Comparison of ENCODE assay signal across 11 mouse cellular contexts in genomic region chr2:59598894-59599293, GRCm38 (mm10). TPM values are rescaled to one million over a fixed set of nuclear protein-coding genes. Genes with fewer than 3 reads are reported as not detected.
DNase-seq lines count a peak whose midpoint lies in the region; ATAC-seq and TF ChIP-seq lines count a peak whose summit lies in the region.
"Had no signal": no experiment of that assay in that cellular context is flagged by ENCODE, and none has a peak within 500 bp of the region (broad histone marks: within the 10 kb centered on the region; RNA-seq: fewer than 3 reads in every experiment).

No protein-coding gene starts in this region.

- no peak for TF ChIP-seq CTCF in kidney, postnatal 0 days (IDR thresholded peaks at IDR 0.05; ENCODE audit: low read depth)

- intact Hi-C loops in heart, postnatal 10 days (cut with DNase I): no loop called here

- 16% methylated on average over 4 of the region's 4 CpGs for WGBS in kidney, postnatal 0 days
- 14% methylated on average over 4 of the region's 4 CpGs for WGBS in embryonic facial prominence, embryonic 12.5 days
- 39% methylated on average over 4 of the region's 4 CpGs for WGBS in liver, embryonic 12.5 days (ENCODE audit: insufficient replicate concordance)

- ATAC-seq in kidney, postnatal 0 days (replicated peaks; ENCODE audit: low FRiP score, low read depth): no peak
- no peak for ATAC-seq in embryonic facial prominence, embryonic 12.5 days (ENCODE audit: insufficient number of reproducible peaks, insufficient read depth, low FRiP score, low TSS enrichment)
- ATAC-seq in liver, embryonic 12.5 days: no peak

- H3K27ac ChIP-seq in kidney, postnatal 0 days: peak overlapping the region; percentile 78
- 0 out of 2 replicates have a peak overlapping the region, but pooled peaks have one; percentile 82 for H3K27ac ChIP-seq in embryonic facial prominence, embryonic 12.5 days
- H3K27ac ChIP-seq in liver, embryonic 12.5 days: no peak overlapping the region

- peak overlapping the region; percentile 38 for H3K4me2 ChIP-seq in kidney, postnatal 0 days (ENCODE audit: low read length)
- no peak overlapping the region for H3K4me2 ChIP-seq in embryonic facial prominence, embryonic 12.5 days (replicated peaks)
- H3K4me2 ChIP-seq in liver, embryonic 12.5 days: 0 out of 2 replicates have a peak overlapping the region, but pooled peaks have one; percentile 5

- H3K9ac ChIP-seq in kidney, postnatal 0 days (ENCODE audit: low read depth, low read length): 0 out of 2 replicates have a peak overlapping the region, but pooled peaks have one; percentile 27
- H3K9ac ChIP-seq in embryonic facial prominence, embryonic 12.5 days: no peak overlapping the region
- no peak overlapping the region for H3K9ac ChIP-seq in liver, embryonic 12.5 days

- H3K9me3 ChIP-seq in kidney, postnatal 0 days (replicated peaks; ENCODE audit: low read length): no peaks in the 10 kb centered on the region
- H3K9me3 ChIP-seq in embryonic facial prominence, embryonic 12.5 days: no peaks in the 10 kb centered on the region
- H3K9me3 ChIP-seq in liver, embryonic 12.5 days (replicated peaks): no peaks in the 10 kb centered on the region

- H3K4me1 ChIP-seq in kidney, postnatal 0 days (replicated peaks; ENCODE audit: insufficient read depth, low read length): peaks cover 18% of the 10 kb centered on the region; the same call in 1 of the 2 replicates
- peaks cover 17% of the 10 kb centered on the region for H3K4me1 ChIP-seq in embryonic facial prominence, embryonic 12.5 days
- H3K4me1 ChIP-seq in liver, embryonic 12.5 days: 0 out of 2 replicates have a peak, but pooled peaks cover 11% of the 10 kb centered on the region

- H3K36me3 ChIP-seq in kidney, postnatal 0 days (ENCODE audit: insufficient read depth, low read length): 0 out of 2 replicates have a peak, but pooled peaks cover 1% of the 10 kb centered on the region
- H3K36me3 ChIP-seq in embryonic facial prominence, embryonic 12.5 days: no peaks in the 10 kb centered on the region
- H3K36me3 ChIP-seq in liver, embryonic 12.5 days: no peaks in the 10 kb centered on the region

- H3K27me3 ChIP-seq in kidney, postnatal 0 days (ENCODE audit: insufficient read depth, low read length): no peaks in the 10 kb centered on the region
- no peaks in the 10 kb centered on the region for H3K27me3 ChIP-seq in embryonic facial prominence, embryonic 12.5 days
- H3K27me3 ChIP-seq in liver, embryonic 12.5 days (replicated peaks): no peaks in the 10 kb centered on the region

- no peak overlapping the region for H3K4me3 ChIP-seq in kidney, postnatal 0 days (replicated peaks; ENCODE audit: low read depth, low read length)
- H3K4me3 ChIP-seq in embryonic facial prominence, embryonic 12.5 days: no peak overlapping the region
- no peak overlapping the region for H3K4me3 ChIP-seq in liver, embryonic 12.5 days

- peak; percentile 71 for DNase-seq in heart, adult 11 months
- DNase-seq in heart, postnatal 10 days: no peak
- DNase-seq in kidney, postnatal 0 days (ENCODE audit: low spot score): no peak
- no peak for DNase-seq in kidney, postnatal 25 days
- DNase-seq in layer of hippocampus, adult 9-11 months: no peak
- no peak for DNase-seq in urinary bladder, adult 2 months (ENCODE audit: low spot score)
- DNase-seq: adrenal gland, postnatal 36 days; right cerebral cortex, postnatal 14 days; thymus, postnatal 14 days had no signal

RNA-seq across cellular contexts. Expression of gene Tanc1, which starts 12.9 kb away (rescaled TPM):
- total RNA-seq in heart, postnatal 10 days (2021): 10 to 100 TPM; 37.0 to 37.6 TPM
- polyA plus RNA-seq in kidney, postnatal 0 days (2015; fragmentation: Nextera tagmentation; extraction: Ambion mirVana): 29.8 and 34.5 TPM in 2 replicates
- 36.5 and 37.5 TPM in 2 replicates for polyA plus RNA-seq in embryonic facial prominence, embryonic 12.5 days (2016; fragmentation: Nextera tagmentation; extraction: Ambion mirVana)
- polyA plus RNA-seq in liver, embryonic 12.5 days (2016; fragmentation: Nextera tagmentation; extraction: Ambion mirVana): 6.7 and 6.8 TPM in 2 replicates
- polyA plus RNA-seq in urinary bladder, adult 2 months (2012; rRNA removed): 25.0 and 32.2 TPM in 2 replicates
